Mouse (Mus musculus) lung, postnatal 25 days (tissue): ENCODE measurements around the gene Myadml2.

Experiments
- DNase-seq: peaks from one replicate; pipeline ENCODE4 v3.0.0; 2022; ENCODE audit warnings: low spot score

Gene Myadml2

GRCm38 (mm10) chr11:120610477-120611046 is 37.4 kb downstream of the Myadml2 start:
- DNase-seq, result no peak

- no peak for DNase-seq
Measured at GRCm38 (mm10) chr11:120609250-120609649, 38.7 kb downstream of the Myadml2 start.

GRCm38 (mm10) chr11:120608241-120609034 is 39.5 kb downstream of the Myadml2 start, which contains the start of gene Npb:
TSS of gene Npb (plus strand) at chr11:120608477.
- no peak for DNase-seq

DNA sequence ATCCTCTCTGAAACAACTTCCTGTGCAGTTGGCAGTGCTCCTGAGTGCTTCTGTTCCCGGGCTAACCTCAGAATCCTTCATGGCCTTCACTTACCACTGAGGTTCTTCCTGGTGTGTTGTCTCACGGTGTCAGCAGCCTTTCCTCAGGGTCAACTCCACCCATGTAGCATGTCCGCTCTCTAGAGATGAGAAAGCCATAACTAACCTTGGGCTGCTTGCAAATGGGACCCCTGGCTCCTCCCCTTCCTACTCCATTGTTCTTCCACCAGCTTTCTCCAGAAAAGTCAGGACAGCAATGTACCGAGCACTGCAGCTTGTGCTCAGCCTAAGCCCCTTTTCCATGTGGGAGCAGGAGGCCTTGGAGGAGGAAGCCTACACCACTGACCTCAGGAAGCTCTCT is 41.2 kb downstream of the Myadml2 start:
- no peak for DNase-seq

DNA sequence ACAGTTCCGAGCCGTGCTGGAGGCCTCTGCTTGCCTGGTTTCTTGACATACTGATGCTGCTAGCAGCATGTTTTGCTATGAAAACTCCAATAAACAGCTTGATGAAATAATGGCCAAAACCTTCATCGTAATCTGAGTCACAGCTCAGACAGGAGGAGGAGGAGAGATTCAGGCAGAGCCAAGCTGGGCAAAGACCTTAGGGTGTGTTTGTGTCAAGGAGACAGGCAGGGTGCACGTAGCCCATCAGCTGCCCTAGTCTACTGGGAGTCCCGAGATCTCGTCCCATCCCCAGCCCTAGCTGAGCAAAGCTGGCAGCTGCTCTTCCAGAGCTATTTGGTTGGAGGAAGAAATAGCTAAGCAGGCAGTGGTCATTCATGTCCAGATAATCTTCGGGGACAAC is 42.3 kb downstream of the Myadml2 start:
- DNase-seq, result no peak

GRCm38 (mm10) chr11:120603545-120603944 is 44.4 kb downstream of the Myadml2 start:
- DNase-seq, result no peak

GRCm38 (mm10) chr11:120600716-120601115 is 47.2 kb downstream of the Myadml2 start:
- DNase-seq, result no peak

DNA sequence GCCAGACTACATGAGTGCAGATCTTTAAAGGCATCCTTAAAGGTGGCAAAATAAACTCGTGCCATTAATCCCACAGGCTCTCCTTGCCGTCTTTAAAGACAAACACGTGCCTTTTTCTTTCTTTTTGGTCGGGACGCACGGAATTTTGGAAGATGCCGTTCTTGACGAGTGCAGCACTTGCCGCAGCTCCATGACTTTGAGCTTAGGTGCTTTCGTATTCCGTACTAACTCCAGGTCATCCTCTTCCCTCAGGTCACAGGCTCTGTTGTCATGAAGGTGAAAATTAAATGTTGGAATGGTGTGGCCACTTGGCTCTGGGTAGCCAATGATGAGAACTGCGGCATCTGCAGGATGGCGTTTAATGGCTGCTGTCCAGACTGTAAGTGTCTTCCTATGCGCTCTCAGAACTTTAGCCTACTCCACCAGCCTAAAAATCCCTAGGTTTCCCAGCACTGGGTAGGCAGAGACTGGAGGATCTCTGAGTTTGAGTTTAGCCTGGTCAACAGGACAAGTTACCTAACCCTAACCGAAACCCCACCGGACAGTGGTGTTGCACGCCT is 48.9 kb downstream of the Myadml2 start:
- DNase-seq, result no peak

GRCm38 (mm10) chr11:120598283-120598989 is 49.5 kb downstream of the Myadml2 start, which contains the start of the genes Alyref and Anapc11:
TSS of gene Alyref (minus strand) at chr11:120598365.
TSS of gene Anapc11 (plus strand) at chr11:120598421.
- peak; percentile 95 for DNase-seq

DNA sequence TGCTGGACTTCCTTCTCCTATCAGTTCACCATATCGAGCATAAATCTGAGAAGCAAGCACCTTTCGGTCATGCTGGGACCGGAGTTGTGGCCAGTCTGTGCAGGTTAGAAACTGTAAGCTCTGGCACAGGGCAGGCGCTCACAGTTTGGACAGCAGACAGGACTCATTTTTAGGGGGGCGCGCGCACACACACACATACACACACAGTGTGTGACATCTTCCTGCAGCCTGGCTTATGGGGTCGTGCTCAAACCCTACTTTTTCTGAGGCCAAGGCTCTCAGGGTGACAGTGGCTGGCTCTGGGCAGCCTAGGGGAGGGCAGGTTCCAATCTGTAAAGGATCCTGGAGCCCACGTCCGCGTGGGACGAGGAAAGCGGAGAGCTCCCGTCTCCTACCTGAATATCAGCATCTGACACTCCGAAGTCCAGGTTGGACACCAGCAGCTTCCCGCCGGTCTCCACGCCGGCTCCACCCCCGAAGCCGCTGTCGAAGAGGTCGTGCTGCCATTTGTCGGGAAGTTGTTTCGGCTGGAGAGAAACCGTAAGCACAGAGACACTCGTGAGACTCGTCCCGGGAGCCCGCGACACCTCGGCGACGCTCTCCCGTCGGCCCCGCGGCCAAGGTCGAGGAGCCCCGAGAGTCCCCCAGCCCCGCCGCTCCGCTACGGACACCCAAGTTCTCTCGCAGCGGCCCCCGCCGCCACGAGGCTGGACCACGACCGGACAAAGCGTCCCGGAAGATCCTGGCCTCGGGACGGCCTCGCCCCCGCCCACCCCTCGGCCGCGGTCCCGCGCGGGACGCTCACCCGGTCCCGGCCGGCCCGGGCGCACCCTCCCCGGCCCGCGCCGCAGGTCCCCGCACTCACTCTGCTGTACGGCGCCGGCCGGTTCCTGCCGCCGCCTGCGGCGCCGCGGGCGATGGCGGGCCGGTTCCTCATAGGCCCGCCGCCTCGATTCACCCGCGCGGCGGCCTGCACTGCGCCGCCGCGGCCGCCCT is 50.4 kb downstream of the Myadml2 start:
- DNase-seq, result no peak
